Mouse (Mus musculus) myocyte (in vitro differentiated cells): ENCODE measurements around the gene Gm28038.

Experiments used
- MAX ChIP-seq: IDR thresholded peaks from one replicate; pipeline ENCODE4 v1.6.1; 2011; ENCODE audit warnings: low read depth, mild to moderate bottlenecking, control low read depth
- POLR2A ChIP-seq: IDR thresholded peaks from one replicate; pipeline ENCODE4 v1.6.1; 2011; ENCODE audit warnings: low read depth, mild to moderate bottlenecking, control low read depth, moderate library complexity; ENCODE audit not compliant: insufficient read length
- REST ChIP-seq: IDR thresholded peaks from one replicate; pipeline ENCODE4 v1.6.1; 2011; ENCODE audit warnings: mild to moderate bottlenecking, control low read depth, moderate library complexity; ENCODE audit not compliant: insufficient read depth, insufficient read length

DNA sequence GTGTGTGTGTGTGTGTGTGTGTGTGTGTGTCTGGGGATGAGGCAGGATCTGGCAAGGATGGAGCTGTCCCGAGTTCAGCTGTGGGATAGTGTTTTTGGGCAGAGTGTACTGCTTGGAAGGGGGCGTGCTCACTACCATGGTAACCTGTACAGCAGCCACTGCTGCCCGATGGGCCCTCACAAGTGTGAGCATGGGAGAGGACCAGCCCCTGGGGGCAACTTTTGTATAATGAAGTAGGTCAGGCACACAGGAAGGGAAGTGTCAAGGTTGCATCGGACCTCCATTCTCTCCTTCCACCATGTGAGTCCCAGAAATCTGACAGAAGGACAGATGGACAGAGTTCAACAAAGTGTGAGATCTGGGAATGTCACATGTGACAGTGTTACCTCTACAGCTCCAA, 33.2 kb upstream of the Gm28038 start:
- no peak for TF ChIP-seq MAX
- no peak for TF ChIP-seq POLR2A
- TF ChIP-seq REST, result no peak
